Mouse (Mus musculus) lung, embryonic 14.5 days (tissue): ENCODE results near the gene Galnt17. TPM values are rescaled to one million over a fixed set of nuclear protein-coding genes. Genes with fewer than 3 reads are reported as not detected.

Source experiments
- ATAC-seq: fragments of 200-750 bp; cut with Nextera tagmentation; 2 replicates; pipeline ENCODE4 v1.8.0; 2017; ENCODE audit warnings: mild to moderate bottlenecking, moderate TSS enrichment, moderate library complexity; ENCODE audit not compliant: insufficient read depth
- DNase-seq: peaks from one replicate; pipeline ENCODE4 v3.0.0-alpha.2; 2015
- H3K27ac ChIP-seq: fragments of 300-500 bp; sonication (generic); 2 replicates; pipeline ENCODE4 v1.5.1; 2014; ENCODE audit warnings: low read depth, mild to moderate bottlenecking, moderate library complexity
- H3K27me3 ChIP-seq: fragments of 300-500 bp; sonication (generic); 2 replicates; pipeline ENCODE4 v1.6.1; 2014; ENCODE audit warnings: low read length, control low read depth; ENCODE audit not compliant: insufficient read depth
- H3K36me3 ChIP-seq: fragments of 300-500 bp; sonication (generic); 2 replicates; pipeline ENCODE4 v1.6.1; 2014; ENCODE audit warnings: control low read depth; ENCODE audit not compliant: insufficient read depth
- H3K4me1 ChIP-seq: fragments of 300-500 bp; sonication (generic); 2 replicates; pipeline ENCODE4 v1.6.1; 2014; ENCODE audit warnings: antibody characterized with exemption, control low read depth; ENCODE audit not compliant: insufficient read depth
- H3K4me2 ChIP-seq: fragments of 300-500 bp; sonication (generic); 2 replicates; pipeline ENCODE4 v1.6.1; 2014; ENCODE audit warnings: mild to moderate bottlenecking
- H3K4me3 ChIP-seq: fragments of 300-500 bp; sonication (generic); 2 replicates; pipeline ENCODE4 v1.5.1; 2014; ENCODE audit warnings: low read depth, low read length
- H3K9ac ChIP-seq: fragments of 300-500 bp; sonication (generic); 2 replicates; pipeline ENCODE4 v1.6.1; 2014
- H3K9me3 ChIP-seq: fragments of 300-500 bp; sonication (generic); 2 replicates; pipeline ENCODE4 v1.6.1; 2016; ENCODE audit warnings: low read depth, low read length, control low read depth
- CTCF ChIP-seq: IDR thresholded peaks from 2 replicates; pipeline ENCODE4 v1.5.1; 2016; ENCODE audit warnings: antibody characterized with exemption, low read depth
- WGBS: fragments of 180-500 bp; shearing (Covaris S2); extraction: QIAGEN DNeasy Blood & Tissue Kit; methylation state at CpG from one replicate; pipeline ENCODE4 v1.1.7; 2014; 5-methylcytosine and 5-hydroxymethylcytosine counted together
- polyA plus RNA-seq: library from polyadenylated mRNA; unstranded; fragments of >200 nt; fragmentation: Nextera tagmentation; extraction: Ambion mirVana; gene quantifications from 2 replicates; pipeline ENCODE4 v1.2.1, GENCODE M21; 2014

Galnt17 gene
- polyA plus RNA-seq, 1 experiment from 2014 or later: 1.2 TPM

DNA sequence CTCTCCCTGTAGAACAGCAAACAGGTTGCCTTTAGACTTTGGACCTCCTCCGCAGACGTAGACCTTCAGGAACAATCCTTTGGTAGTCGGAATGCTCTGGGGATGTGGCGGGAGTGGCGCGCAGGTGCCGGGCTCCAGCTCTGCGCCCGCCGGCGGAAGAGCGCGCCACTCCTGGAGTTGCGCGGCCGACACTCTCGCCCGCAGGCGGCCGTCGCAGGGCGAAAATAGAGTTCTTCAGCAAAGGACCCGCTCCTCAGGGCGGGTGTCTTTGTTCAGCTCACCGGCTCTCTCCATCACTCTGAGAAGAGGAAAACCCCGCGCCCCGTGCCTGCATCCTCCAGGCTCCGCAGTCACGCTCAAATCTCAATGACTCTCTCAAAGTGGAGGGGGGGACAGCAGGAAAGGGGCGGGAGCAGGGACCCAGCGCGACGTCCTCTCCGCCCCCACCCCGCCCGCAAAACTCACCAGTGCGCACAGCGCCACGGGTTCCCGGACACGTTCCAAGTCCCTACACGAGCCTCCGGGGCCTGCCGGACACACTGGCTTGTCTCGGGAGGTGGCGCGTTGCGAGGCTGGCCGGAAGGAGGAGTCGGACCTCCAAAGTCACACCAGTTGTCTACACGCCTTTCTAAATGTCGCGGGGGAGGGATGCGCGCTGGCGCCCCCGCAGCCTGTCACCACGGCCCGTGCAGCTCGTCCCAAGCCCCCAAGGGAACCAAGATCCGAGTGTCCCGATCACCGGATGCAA, 1.2 kb downstream of the Galnt17 start:
- H3K36me3 ChIP-seq: no peaks in the 10 kb centered on the region
- no peaks in the 10 kb centered on the region for H3K9me3 ChIP-seq
- H3K9ac ChIP-seq: peak overlapping the region; percentile 47
- H3K4me2 ChIP-seq: peak overlapping the region; percentile 98
- peak overlapping the region; percentile 43; the same call in 1 of the 2 replicates for H3K27ac ChIP-seq
- H3K4me3 ChIP-seq: peak overlapping the region; percentile 59
- TF ChIP-seq CTCF: peak; percentile 21; the same call in 1 of the 2 replicates
- H3K4me1 ChIP-seq: peaks cover 7% of the 10 kb centered on the region; the same call in 1 of the 2 replicates
- ATAC-seq (peak; percentile 67), DNase-seq (peak; percentile 60)
- under 1% methylated on average over 64 of the region's 64 CpGs for WGBS
- H3K27me3 ChIP-seq: peaks cover 35% of the 10 kb centered on the region

DNA sequence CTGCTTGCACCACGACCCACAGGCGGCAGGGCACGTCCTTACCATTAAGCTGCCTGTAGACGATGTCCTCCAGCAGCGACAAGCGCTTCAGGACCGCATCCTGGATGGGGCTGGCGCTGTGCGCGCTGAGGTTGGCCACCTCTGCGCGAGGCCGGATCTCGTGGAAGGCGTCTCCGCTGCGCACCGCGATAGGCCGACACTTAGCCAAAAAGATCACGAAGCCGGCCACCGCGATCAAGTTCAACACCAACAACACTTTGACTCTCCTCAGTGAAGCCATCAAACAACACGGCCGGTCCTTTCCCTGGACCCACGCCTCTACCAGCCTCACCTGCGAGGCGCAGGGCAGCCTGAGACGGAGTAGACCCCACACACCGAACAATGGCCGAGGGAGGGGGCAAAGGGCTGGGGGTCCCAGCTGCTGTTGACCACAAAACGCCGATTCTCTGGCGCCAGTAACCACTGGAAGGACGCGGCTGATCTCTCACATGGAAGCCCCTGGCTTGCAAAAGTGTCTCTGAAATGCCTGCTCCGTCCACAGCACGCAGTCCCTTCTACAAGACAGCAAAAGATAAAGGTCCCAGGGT, 1.9 kb downstream of the Galnt17 start:
- DNase-seq: peak; percentile 38
- Histone ChIP-seq H3K27me3 (peaks cover 35% of the 10 kb centered on the region), H3K4me3 (peak overlapping the region; percentile 59), H3K9me3 (no peaks in the 10 kb centered on the region), H3K4me1 (peaks cover 7% of the 10 kb centered on the region; the same call in 1 of the 2 replicates), H3K36me3 (no peaks in the 10 kb centered on the region), H3K9ac (no peak overlapping the region), H3K27ac (no peak overlapping the region), H3K4me2 (peak overlapping the region; percentile 98)
- no peak for TF ChIP-seq CTCF
- ATAC-seq: 0 out of 2 replicates have a peak, but pooled peaks have one; percentile 9
- under 1% methylated on average over 39 of the region's 39 CpGs for WGBS

DNA sequence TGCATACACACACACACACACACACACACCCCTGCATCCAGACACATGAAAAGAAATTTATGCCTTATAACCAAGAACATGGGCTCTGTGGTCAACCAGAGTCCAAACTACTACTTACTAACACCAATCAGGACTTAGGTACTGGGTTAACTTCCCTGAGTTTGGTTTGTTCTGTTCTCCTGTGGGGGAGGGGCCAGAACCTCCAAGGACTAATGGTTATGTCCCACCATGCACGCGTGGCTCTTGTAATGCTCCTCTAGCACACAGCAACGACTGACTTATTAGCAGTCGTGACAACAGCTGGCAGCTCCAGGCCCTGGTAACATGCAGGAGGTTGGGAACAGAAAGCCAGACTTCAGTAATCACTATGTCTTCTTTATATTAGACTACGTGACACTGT, 3.1 kb downstream of the Galnt17 start:
- Histone ChIP-seq H3K4me2 (no peak overlapping the region), H3K36me3 (no peaks in the 10 kb centered on the region), H3K27ac (no peak overlapping the region), H3K9me3 (no peaks in the 10 kb centered on the region), H3K4me3 (no peak overlapping the region), H3K27me3 (peaks cover 35% of the 10 kb centered on the region), H3K9ac (no peak overlapping the region), H3K4me1 (peaks cover 7% of the 10 kb centered on the region; the same call in 1 of the 2 replicates)
- 50% methylated on average over 5 of the region's 5 CpGs for WGBS
- ATAC-seq (no peak), DNase-seq (no peak)
- no peak for TF ChIP-seq CTCF

DNA sequence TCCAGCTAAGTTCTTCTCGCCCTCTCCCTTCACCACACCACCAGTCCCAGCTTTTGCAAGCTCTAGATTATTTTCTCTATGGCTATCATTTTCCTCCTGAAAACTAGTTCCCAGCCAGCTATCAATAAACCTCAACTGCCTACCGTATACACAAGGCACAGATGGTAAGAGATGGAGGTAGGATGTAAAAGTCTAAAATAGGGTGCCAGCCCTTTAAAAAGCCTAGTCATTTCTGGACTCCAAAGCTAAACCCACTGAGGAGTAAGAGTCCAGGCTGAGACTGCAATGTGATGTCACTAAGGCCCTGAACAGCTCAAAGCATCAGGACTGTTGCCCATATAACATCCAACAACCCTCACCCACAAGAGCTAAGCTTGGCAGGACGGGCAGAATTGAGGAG, 6.8 kb downstream of the Galnt17 start:
- ATAC-seq (no peak), DNase-seq (no peak)
- no peaks in the 10 kb centered on the region for H3K9me3 ChIP-seq
- no peak for TF ChIP-seq CTCF
- WGBS: 81% methylated on average over 3 of the region's 3 CpGs
- no peaks in the 10 kb centered on the region for H3K36me3 ChIP-seq
- H3K27ac ChIP-seq: no peak overlapping the region
- H3K9ac ChIP-seq: no peak overlapping the region
- H3K4me2 ChIP-seq: no peak overlapping the region
- peaks cover 24% of the 10 kb centered on the region for H3K27me3 ChIP-seq
- peaks cover 3% of the 10 kb centered on the region; the same call in 1 of the 2 replicates for H3K4me1 ChIP-seq
- H3K4me3 ChIP-seq: no peak overlapping the region

DNA sequence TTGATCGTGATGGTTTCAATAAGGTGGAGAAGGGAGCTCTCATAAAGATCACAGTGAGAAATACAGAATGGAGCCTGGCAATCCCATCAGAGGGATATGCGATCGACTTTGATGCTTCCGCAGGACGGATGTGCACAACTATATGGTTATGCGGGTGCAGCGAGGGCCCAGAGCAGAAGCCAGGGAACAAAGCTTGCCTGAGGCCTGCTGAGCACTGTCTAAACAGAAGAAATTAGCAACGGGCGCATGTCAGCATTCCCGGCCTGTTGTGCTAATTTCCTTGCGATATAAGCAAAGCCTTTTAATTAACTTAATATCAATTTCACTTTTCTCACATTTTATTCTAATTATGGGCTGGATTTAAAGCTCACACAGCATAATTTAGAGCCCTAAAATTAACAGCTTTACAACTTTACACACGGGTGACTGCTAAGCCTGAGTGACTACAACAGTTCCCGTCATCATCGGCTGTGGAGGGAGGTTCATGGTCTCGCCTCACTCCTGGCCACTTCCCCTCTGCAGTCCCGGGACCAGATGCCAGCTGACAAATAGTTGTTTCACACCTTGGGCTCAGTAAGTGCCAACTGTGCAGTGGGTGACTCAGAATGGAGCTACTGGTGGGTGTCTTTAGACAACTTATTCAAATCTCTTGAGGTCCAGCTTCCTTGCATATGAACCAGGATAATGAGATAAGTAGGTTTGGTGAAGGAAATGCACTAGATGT, 14.4 kb downstream of the Galnt17 start:
- Histone ChIP-seq H3K4me3 (no peak overlapping the region), H3K27me3 (no peaks in the 10 kb centered on the region), H3K9me3 (no peaks in the 10 kb centered on the region), H3K4me2 (no peak overlapping the region), H3K36me3 (no peaks in the 10 kb centered on the region), H3K4me1 (no peaks in the 10 kb centered on the region), H3K9ac (no peak overlapping the region), H3K27ac (no peak overlapping the region)
- DNase-seq (no peak), ATAC-seq (no peak)
- 83% methylated on average over 16 of the region's 16 CpGs for WGBS
- TF ChIP-seq CTCF: no peak

DNA sequence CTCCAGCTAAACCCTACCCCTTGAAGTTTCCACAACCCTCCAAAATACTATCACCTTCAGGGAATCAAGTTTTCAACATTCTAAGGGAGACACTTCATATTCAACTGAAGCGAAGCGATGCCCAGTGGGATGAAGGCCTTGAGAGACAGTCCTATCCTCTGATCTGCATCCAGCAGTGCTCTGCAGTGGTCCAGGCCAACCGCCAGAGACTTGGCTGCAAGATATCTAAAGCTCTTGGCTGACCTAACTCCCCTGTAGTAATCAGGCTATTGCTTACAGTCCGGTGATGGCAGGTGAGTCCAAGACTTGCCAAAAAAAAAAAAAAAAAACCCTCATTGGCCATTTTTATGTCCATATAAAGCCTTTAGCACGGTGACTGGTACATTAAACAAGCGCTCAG, 21.2 kb downstream of the Galnt17 start:
- ATAC-seq (no peak), DNase-seq (no peak)
- no peaks in the 10 kb centered on the region for H3K27me3 ChIP-seq
- WGBS: 81% methylated on average over 6 of the region's 6 CpGs
- H3K4me2 ChIP-seq: no peak overlapping the region
- no peaks in the 10 kb centered on the region for H3K4me1 ChIP-seq
- H3K27ac ChIP-seq: no peak overlapping the region
- no peak overlapping the region for H3K9ac ChIP-seq
- H3K9me3 ChIP-seq: no peaks in the 10 kb centered on the region
- no peaks in the 10 kb centered on the region for H3K36me3 ChIP-seq
- H3K4me3 ChIP-seq: no peak overlapping the region
- TF ChIP-seq CTCF: no peak

DNA sequence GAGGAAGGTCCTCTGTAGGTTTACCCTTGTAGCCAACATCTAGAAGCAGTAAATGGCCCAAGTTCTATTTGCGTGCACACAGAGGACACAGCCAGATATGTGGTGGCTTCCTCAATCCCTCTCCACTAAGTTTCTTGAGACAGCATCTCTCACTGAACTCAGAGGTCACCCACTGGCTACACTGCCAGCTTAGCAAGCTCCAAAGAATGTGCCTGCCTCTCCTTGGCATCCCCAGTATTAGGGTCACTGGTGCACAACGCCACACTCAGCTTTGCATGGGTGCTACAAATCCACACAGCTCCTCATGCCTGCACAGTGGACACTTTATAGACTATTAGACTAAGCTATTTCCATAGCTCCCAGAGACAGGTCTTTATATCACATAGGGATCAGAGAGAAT, 21.6 kb downstream of the Galnt17 start:
- no peak overlapping the region for H3K9ac ChIP-seq
- no peak overlapping the region for H3K4me2 ChIP-seq
- H3K4me3 ChIP-seq: no peak overlapping the region
- no peaks in the 10 kb centered on the region for H3K9me3 ChIP-seq
- no peak for DNase-seq
- no peaks in the 10 kb centered on the region for H3K36me3 ChIP-seq
- ATAC-seq: no peak
- H3K27ac ChIP-seq: no peak overlapping the region
- no peaks in the 10 kb centered on the region for H3K4me1 ChIP-seq
- 82% methylated on average over 2 of the region's 2 CpGs for WGBS
- no peaks in the 10 kb centered on the region for H3K27me3 ChIP-seq
- TF ChIP-seq CTCF: no peak
